In the genomic region with DNA sequence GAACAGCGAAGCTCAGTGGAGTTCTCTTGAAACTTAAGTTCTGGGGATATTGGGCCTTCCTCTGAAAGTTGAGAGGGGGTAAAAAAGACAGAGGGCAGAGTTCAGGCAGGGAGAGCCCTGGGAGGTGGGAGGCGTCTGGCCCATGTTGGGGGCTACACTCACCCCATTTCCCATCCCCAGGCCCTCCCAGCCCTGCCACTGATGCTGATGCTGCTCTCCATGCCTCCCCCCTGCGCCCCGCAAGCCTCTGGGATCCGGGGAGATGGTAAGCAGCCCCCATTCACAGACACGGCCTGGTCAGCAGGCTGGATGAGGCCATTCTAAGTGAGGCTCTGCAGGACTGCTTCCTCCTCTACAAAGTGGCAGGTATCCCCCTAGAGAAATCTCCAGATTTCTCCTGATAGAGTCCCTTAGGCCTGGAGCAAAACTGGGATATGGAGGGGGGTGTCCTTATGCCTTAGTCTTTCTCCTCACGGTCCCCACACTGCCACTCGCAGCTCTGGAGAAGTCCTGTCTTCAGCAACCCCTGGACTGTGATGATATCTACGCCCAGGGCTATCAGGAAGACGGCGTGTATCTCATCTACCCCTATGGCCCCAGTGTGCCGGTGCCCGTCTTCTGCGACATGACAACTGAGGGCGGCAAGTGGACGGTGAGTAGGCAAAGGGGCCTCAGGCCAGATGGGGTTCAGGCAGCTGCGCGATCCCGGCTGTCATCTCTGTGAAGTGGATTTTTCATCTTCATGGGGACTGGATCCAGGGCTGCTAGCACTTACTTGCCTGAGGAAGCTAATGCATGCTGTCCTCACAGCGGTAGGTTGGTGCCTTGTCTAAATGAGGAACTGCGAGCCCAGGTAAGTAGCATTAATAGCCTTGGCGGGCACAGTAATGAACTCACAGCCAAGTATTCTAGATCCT, we compare ENCODE assay signal across 9 mouse cellular contexts. TPM values are rescaled to one million over a fixed set of nuclear protein-coding genes. Genes with fewer than 3 reads are reported as not detected.
DNase-seq lines count a peak whose midpoint lies in the region; ATAC-seq lines count a peak whose summit lies in the region.
"Had no signal": no experiment of that assay in that cellular context is flagged by ENCODE, and none has a peak within 500 bp of the region (broad histone marks: within the 10 kb centered on the region; RNA-seq: fewer than 3 reads in every experiment).

No protein-coding gene starts in this region.

- DNase-seq in heart, adult 9 months (ENCODE audit: low spot score in 2 of 2) = no peak
- peak; percentile 42 to 65 for DNase-seq in cerebellum, postnatal 14 days
- DNase-seq in hindbrain, embryonic 10.5 days (ENCODE audit: low spot score) = peak; percentile 26
- DNase-seq in midbrain, embryonic 14.5 days = peak; percentile 7
- DNase-seq in gastrocnemius, postnatal 25 days = no peak
- DNase-seq in left cerebral cortex, postnatal 14 days (ENCODE audit: low spot score in 2 of 2) = no peak
- no peak for DNase-seq in left cerebral cortex, adult 8-10 months (ENCODE audit: low spot score in 2 of 2)
- DNase-seq: kidney, adult 8-10 months had no signal

- peak overlapping the region; percentile 36; the same call in 1 of the 2 replicates for H3K9ac ChIP-seq in heart, embryonic 15.5 days
- H3K9ac ChIP-seq in midbrain, embryonic 14.5 days (replicated peaks; ENCODE audit: low read length) = no peak overlapping the region; the same call in 1 of the 2 replicates

- peak overlapping the region; percentile 51 for H3K4me2 ChIP-seq in heart, embryonic 15.5 days
- peak overlapping the region; percentile 36 for H3K4me2 ChIP-seq in midbrain, embryonic 14.5 days (ENCODE audit: low read length)

- no peaks in the 10 kb centered on the region for H3K27me3 ChIP-seq in heart, embryonic 15.5 days
- no peaks in the 10 kb centered on the region for H3K27me3 ChIP-seq in hindbrain, embryonic 10.5 days (ENCODE audit: insufficient read depth, poor library complexity, severe bottlenecking)
- no peaks in the 10 kb centered on the region for H3K27me3 ChIP-seq in midbrain, embryonic 14.5 days (ENCODE audit: control insufficient read depth, insufficient read depth, low read length)

- no peak for ATAC-seq in heart, embryonic 15.5 days (replicated peaks; ENCODE audit: insufficient number of reproducible peaks, insufficient read depth, low FRiP score, low read depth)
- ATAC-seq in midbrain, embryonic 14.5 days (ENCODE audit: low FRiP score, low TSS enrichment) = no peak

- peaks cover 34% of the 10 kb centered on the region for H3K4me1 ChIP-seq in heart, embryonic 15.5 days (replicated peaks)
- H3K4me1 ChIP-seq in hindbrain, embryonic 10.5 days (replicated peaks) = peaks cover 82% of the 10 kb centered on the region
- H3K4me1 ChIP-seq in midbrain, embryonic 14.5 days (ENCODE audit: control insufficient read depth, insufficient read depth, low read length) = peaks cover 22% of the 10 kb centered on the region

- intact Hi-C loops in left cerebral cortex, postnatal 14 days (cut with DNase I) = no loop called here

- peak overlapping the region; percentile 41 for H3K4me3 ChIP-seq in heart, embryonic 15.5 days
- peak overlapping the region; percentile 48 for H3K4me3 ChIP-seq in hindbrain, embryonic 10.5 days
- no peak overlapping the region for H3K4me3 ChIP-seq in midbrain, embryonic 14.5 days (replicated peaks; ENCODE audit: low read depth, low read length)

- no peaks in the 10 kb centered on the region for H3K9me3 ChIP-seq in heart, embryonic 15.5 days (replicated peaks)
- H3K9me3 ChIP-seq in hindbrain, embryonic 10.5 days = no peaks in the 10 kb centered on the region
- no peaks in the 10 kb centered on the region for H3K9me3 ChIP-seq in midbrain, embryonic 14.5 days (ENCODE audit: control insufficient read depth, low read length)

- peak overlapping the region; percentile 83 for H3K27ac ChIP-seq in heart, embryonic 15.5 days
- peak overlapping the region; percentile 95 for H3K27ac ChIP-seq in hindbrain, embryonic 10.5 days
- peak overlapping the region; percentile 80 for H3K27ac ChIP-seq in midbrain, embryonic 14.5 days (replicated peaks; ENCODE audit: low read depth, low read length)

- peaks cover 28% of the 10 kb centered on the region for H3K36me3 ChIP-seq in heart, embryonic 15.5 days
- peaks cover 46% of the 10 kb centered on the region for H3K36me3 ChIP-seq in hindbrain, embryonic 10.5 days
- peaks cover 33% of the 10 kb centered on the region for H3K36me3 ChIP-seq in midbrain, embryonic 14.5 days (ENCODE audit: control insufficient read depth, insufficient read depth, low read length)

- 52% methylated on average over 22 of the region's 22 CpGs for WGBS in heart, embryonic 15.5 days
- WGBS in hindbrain, embryonic 10.5 days = 57% methylated on average over 22 of the region's 22 CpGs
- 60% methylated on average over 22 of the region's 22 CpGs for WGBS in midbrain, embryonic 14.5 days

RNA-seq across cellular contexts. Expression of gene Mfap4, which starts 0.6 kb away (rescaled TPM):
- 160 and 252 TPM in 2 replicates for polyA plus RNA-seq in heart, embryonic 15.5 days (2015; fragmentation: Nextera tagmentation; extraction: Ambion mirVana)
- 78.2 and 88.3 TPM in 2 replicates for polyA plus RNA-seq in hindbrain, embryonic 10.5 days (2016; fragmentation: Nextera tagmentation; extraction: Ambion mirVana)
- polyA plus RNA-seq in midbrain, embryonic 14.5 days (2014; fragmentation: Nextera tagmentation; extraction: Ambion mirVana) = 18.8 and 29.8 TPM in 2 replicates
- total RNA-seq in gastrocnemius, postnatal 25 days (2021) = 10 to 100 TPM; 41.9 to 52.4 TPM
- total RNA-seq in left cerebral cortex, postnatal 14 days (2021) = 10 to 100 TPM; 11.1 to 11.6 TPM
- 1 to 10 TPM; 1.9 to 4.0 (median 3.1) TPM for total RNA-seq in left cerebral cortex, adult 8-10 months (2022)

RNA-seq across cellular contexts. Expression of gene Mapk7, which starts 8.4 kb away (rescaled TPM):
- polyA plus RNA-seq in heart, embryonic 15.5 days (2015; fragmentation: Nextera tagmentation; extraction: Ambion mirVana) = 23.0 and 33.4 TPM in 2 replicates
- 99.5 and 107 TPM in 2 replicates for polyA plus RNA-seq in hindbrain, embryonic 10.5 days (2016; fragmentation: Nextera tagmentation; extraction: Ambion mirVana)
- 52.9 and 58.5 TPM in 2 replicates for polyA plus RNA-seq in midbrain, embryonic 14.5 days (2014; fragmentation: Nextera tagmentation; extraction: Ambion mirVana)
- total RNA-seq in gastrocnemius, postnatal 25 days (2021) = 1 to 10 TPM; 3.2 to 4.5 TPM
- 10 to 100 TPM; 30.5 to 32.4 TPM for total RNA-seq in left cerebral cortex, postnatal 14 days (2021)
- total RNA-seq in left cerebral cortex, adult 8-10 months (2022) = 10 to 100 TPM; 19.5 to 22.4 (median 21.0) TPM

RNA-seq across cellular contexts. Expression of gene B9d1, which starts 19.1 kb away (rescaled TPM):
- 11.1 and 15.8 TPM in 2 replicates for polyA plus RNA-seq in heart, embryonic 15.5 days (2015; fragmentation: Nextera tagmentation; extraction: Ambion mirVana)
- polyA plus RNA-seq in hindbrain, embryonic 10.5 days (2016; fragmentation: Nextera tagmentation; extraction: Ambion mirVana) = 51.9 and 54.7 TPM in 2 replicates
- 32.0 and 40.7 TPM in 2 replicates for polyA plus RNA-seq in midbrain, embryonic 14.5 days (2014; fragmentation: Nextera tagmentation; extraction: Ambion mirVana)
- 1 to 10 TPM; 5.5 to 7.4 TPM for total RNA-seq in gastrocnemius, postnatal 25 days (2021)
- 10 to 100 TPM; 38.0 to 44.1 TPM for total RNA-seq in left cerebral cortex, postnatal 14 days (2021)
- 10 to 100 TPM; 46.9 to 57.8 (median 47.2) TPM for total RNA-seq in left cerebral cortex, adult 8-10 months (2022)

RNA-seq across cellular contexts. Expression of gene Rnf112, which starts 31.9 kb away (rescaled TPM):
- 0.35 and 0.42 TPM in 2 replicates for polyA plus RNA-seq in heart, embryonic 15.5 days (2015; fragmentation: Nextera tagmentation; extraction: Ambion mirVana)
- polyA plus RNA-seq in hindbrain, embryonic 10.5 days (2016; fragmentation: Nextera tagmentation; extraction: Ambion mirVana) = 0.62 and 1.1 TPM in 2 replicates
- 8.5 and 21.2 TPM in 2 replicates for polyA plus RNA-seq in midbrain, embryonic 14.5 days (2014; fragmentation: Nextera tagmentation; extraction: Ambion mirVana)
- under 1 TPM; 0.21 to 0.33 TPM for total RNA-seq in gastrocnemius, postnatal 25 days (2021)
- 100 to 1,000 TPM; 275 to 322 TPM for total RNA-seq in left cerebral cortex, postnatal 14 days (2021)
- total RNA-seq in left cerebral cortex, adult 8-10 months (2022) = 100 to 1,000 TPM; 223 to 281 (median 257) TPM

Comparison
In these comparisons a context has a peak if more than half of its experiments do, and no peak if none do; other contexts are left out.
1. DNase-seq: peak in cerebellum, postnatal 14 days (2 of 2), hindbrain, embryonic 10.5 days (single experiment) and midbrain, embryonic 14.5 days (single experiment); none in heart, adult 9 months (0 of 2), gastrocnemius, postnatal 25 days (single experiment), left cerebral cortex, postnatal 14 days (0 of 2) and left cerebral cortex, adult 8-10 months (0 of 2).
2. RNA of gene B9d1, which starts 19.1 kb away (total RNA-seq): 46.9 to 57.8 TPM in left cerebral cortex, adult 8-10 months and 38.0 to 44.1 TPM in left cerebral cortex, postnatal 14 days; 5.5 to 7.4 TPM in gastrocnemius, postnatal 25 days; every median in the first group is over 4 times any median in the second.
3. Peak in every context shown above with its lines, with median percentiles within 50 percentile points of each other: H3K27ac ChIP-seq.